In genomic region chr13:46883976-46884375, GRCm38 (mm10) we compare ENCODE assay signal across 14 mouse cellular contexts. TPM values are rescaled to one million over a fixed set of nuclear protein-coding genes. Genes with fewer than 3 reads are reported as not detected.
A peak's percentile ranks its signal among the peaks of the same experiment; 100 is the strongest.
DNase-seq lines count a peak whose midpoint lies in the region; ATAC-seq lines count a peak whose summit lies in the region.
"Had no signal": no experiment of that assay in that cellular context is flagged by ENCODE, and none has a peak within 500 bp of the region (broad histone marks: within the 10 kb centered on the region; RNA-seq: fewer than 3 reads in every experiment).

No protein-coding gene starts in this region.

- H3K36me3 ChIP-seq in heart, embryonic 12.5 days, result peaks cover 3% of the 10 kb centered on the region; the same call in 1 of the 2 replicates
- H3K36me3 ChIP-seq in lung, embryonic 16.5 days (ENCODE audit: control insufficient read depth, insufficient read depth, low read length), result no peaks in the 10 kb centered on the region
- H3K36me3 ChIP-seq in stomach, embryonic 15.5 days, result no peaks in the 10 kb centered on the region
- H3K36me3 ChIP-seq: liver, embryonic 13.5 days had no signal

- DNase-seq in adrenal gland, adult (ENCODE audit: inconsistent age in 2 of 2, low spot score in 1 of 2), result peak; percentile 20 to 47
- no peak for DNase-seq in adrenal gland, postnatal 14 days
- no peak for DNase-seq in heart, adult 9 months (ENCODE audit: low spot score in 2 of 2)
- no peak for DNase-seq in lung, postnatal 14 days
- DNase-seq in frontal cortex, adult 2 months (ENCODE audit: extremely low spot score in 1 of 2, low spot score in 1 of 2), result no peak
- DNase-seq: liver, embryonic 13.5 days; spleen, adult 18-20 months had no signal

- no peaks in the 10 kb centered on the region for H3K27me3 ChIP-seq in heart, embryonic 12.5 days (replicated peaks)
- no peaks in the 10 kb centered on the region for H3K27me3 ChIP-seq in lung, embryonic 16.5 days (ENCODE audit: control insufficient read depth, insufficient read depth, low read depth, low read length)
- H3K27me3 ChIP-seq in stomach, embryonic 15.5 days (replicated peaks), result no peaks in the 10 kb centered on the region
- H3K27me3 ChIP-seq: CH12.LX; liver, embryonic 13.5 days had no signal

- no peak overlapping the region for H3K4me3 ChIP-seq in heart, embryonic 12.5 days
- H3K4me3 ChIP-seq in lung, embryonic 16.5 days (ENCODE audit: low read length), result no peak overlapping the region
- no peak overlapping the region for H3K4me3 ChIP-seq in stomach, embryonic 15.5 days (replicated peaks)
- H3K4me3 ChIP-seq: erythroblast, embryonic 14.5 days; liver, embryonic 13.5 days had no signal

- peak overlapping the region; percentile 35 for H3K4me2 ChIP-seq in heart, embryonic 12.5 days
- H3K4me2 ChIP-seq in lung, embryonic 16.5 days (ENCODE audit: low read depth, low read length), result no peak overlapping the region
- H3K4me2 ChIP-seq in stomach, embryonic 15.5 days, result no peak overlapping the region
- H3K4me2 ChIP-seq: liver, embryonic 13.5 days had no signal

- peaks cover 74% of the 10 kb centered on the region for H3K4me1 ChIP-seq in heart, embryonic 12.5 days (replicated peaks)
- H3K4me1 ChIP-seq in lung, embryonic 16.5 days (replicated peaks; ENCODE audit: control insufficient read depth, insufficient read depth, low read length), result peaks cover 53% of the 10 kb centered on the region
- peaks cover 4% of the 10 kb centered on the region; the same call in 1 of the 2 replicates for H3K4me1 ChIP-seq in stomach, embryonic 15.5 days

- 65% methylated on average over 3 of the region's 3 CpGs for WGBS in heart, embryonic 12.5 days
- 61% methylated on average over 3 of the region's 3 CpGs for WGBS in lung, embryonic 16.5 days
- 88% methylated on average over 3 of the region's 3 CpGs for WGBS in stomach, embryonic 15.5 days

- no peak for ATAC-seq in heart, embryonic 12.5 days (ENCODE audit: insufficient number of reproducible peaks, low FRiP score)
- ATAC-seq in lung, embryonic 16.5 days (ENCODE audit: low read depth), result no peak
- ATAC-seq in stomach, embryonic 15.5 days (ENCODE audit: insufficient read depth, low FRiP score, low read depth), result no peak
- ATAC-seq: activated CD4-positive, CD25-positive, alpha-beta regulatory T cell, adult 4 months; hindbrain, embryonic 16.5 days had no signal

- H3K9ac ChIP-seq in heart, embryonic 12.5 days, result 0 out of 2 replicates have a peak overlapping the region, but pooled peaks have one; percentile 8
- no peak overlapping the region for H3K9ac ChIP-seq in lung, embryonic 16.5 days (ENCODE audit: low read length)
- no peak overlapping the region for H3K9ac ChIP-seq in stomach, embryonic 15.5 days
- H3K9ac ChIP-seq: liver, embryonic 13.5 days had no signal

- H3K27ac ChIP-seq in heart, embryonic 12.5 days (ENCODE audit: poor library complexity, severe bottlenecking), result peak overlapping the region; percentile 84
- peak overlapping the region; percentile 83 for H3K27ac ChIP-seq in lung, embryonic 16.5 days (ENCODE audit: low read length)
- H3K27ac ChIP-seq in stomach, embryonic 15.5 days, result peak overlapping the region; percentile 45; the same call in 1 of the 2 replicates
- H3K27ac ChIP-seq: liver, embryonic 13.5 days had no signal

- no peaks in the 10 kb centered on the region for H3K9me3 ChIP-seq in heart, embryonic 12.5 days (replicated peaks)
- H3K9me3 ChIP-seq in lung, embryonic 16.5 days (ENCODE audit: control insufficient read depth, low read length), result no peaks in the 10 kb centered on the region
- no peaks in the 10 kb centered on the region for H3K9me3 ChIP-seq in stomach, embryonic 15.5 days
- H3K9me3 ChIP-seq: liver, embryonic 13.5 days had no signal

RNA-seq across cellular contexts. Expression of gene Kif13a, which starts 45.7 kb away (rescaled TPM):
- total RNA-seq in adrenal gland, postnatal 14 days (2021), result 27.4 and 32.3 TPM in 2 replicates
- 51.4 and 56.0 TPM in 2 replicates for polyA plus RNA-seq in heart, embryonic 12.5 days (2016; fragmentation: Nextera tagmentation; extraction: Ambion mirVana)
- polyA plus RNA-seq in lung, embryonic 16.5 days (2015; fragmentation: Nextera tagmentation; extraction: Ambion mirVana), result 11.7 and 12.6 TPM in 2 replicates
- polyA plus RNA-seq in stomach, embryonic 15.5 days (2015; fragmentation: Nextera tagmentation; extraction: Ambion mirVana), result 16.9 and 17.9 TPM in 2 replicates
- polyA plus RNA-seq in frontal cortex, adult 2 months (2012; rRNA removed), result 12.9 and 14.1 TPM in 2 replicates
- total RNA-seq: CH12.LX had no signal

Comparison
In these comparisons a context has a peak if more than half of its experiments do, and no peak if none do; other contexts are left out.
1. DNase-seq: peak in adrenal gland, adult (2 of 2); none in adrenal gland, postnatal 14 days (single experiment), heart, adult 9 months (0 of 2), lung, postnatal 14 days (single experiment) and frontal cortex, adult 2 months (0 of 2).
2. Peak in every context shown above with its lines, with median percentiles within 50 percentile points of each other: H3K27ac ChIP-seq.